Mouse (Mus musculus) ES-E14 (cell line): ENCODE data around the gene Msi2.

Experiments
- CHD2 ChIP-seq: IDR thresholded peaks from 2 replicates; pipeline ENCODE4 v1.6.1; 2014; ENCODE audit warnings: mild to moderate bottlenecking, low read depth, low read length, inconsistent platforms
- HCFC1 ChIP-seq: IDR thresholded peaks from 2 replicates; pipeline ENCODE4 v1.6.1; 2012; ENCODE audit warnings: low read length, inconsistent platforms, borderline replicate concordance; ENCODE audit not compliant: insufficient read depth
- MAFK ChIP-seq: IDR thresholded peaks from 2 replicates; pipeline ENCODE4 v1.6.1; 2014; ENCODE audit warnings: mild to moderate bottlenecking, low read depth, low read length, inconsistent platforms; ENCODE audit not compliant: insufficient read depth
- ZC3H11A ChIP-seq: IDR thresholded peaks from 2 replicates; pipeline ENCODE4 v1.6.1; 2012; ENCODE audit warnings: low read depth, mild to moderate bottlenecking, inconsistent platforms, low read length, borderline replicate concordance
- ZNF384 ChIP-seq: IDR thresholded peaks from 2 replicates; pipeline ENCODE4 v1.6.1; 2012; ENCODE audit warnings: low read depth, low read length, inconsistent platforms

GRCm38 (mm10) chr11:88463951-88464350 lies 254.4 kb downstream of the Msi2 start:
- TF ChIP-seq ZC3H11A (no peak), MAFK (no peak), ZNF384 (no peak), CHD2 (no peak), HCFC1 (no peak)
